Mouse (Mus musculus) lung, embryonic 15.5 days (tissue): ENCODE measurements around the gene Guca2b. TPM values are rescaled to one million over a fixed set of nuclear protein-coding genes. Genes with fewer than 3 reads are reported as not detected.

Source experiments
- ATAC-seq: fragments of 200-750 bp; cut with Nextera tagmentation; 2 replicates; pipeline ENCODE4 v1.8.0; 2017; ENCODE audit warnings: moderate number of reproducible peaks, borderline replicate concordance; ENCODE audit not compliant: low FRiP score, low TSS enrichment; ENCODE audit errors: extremely low read depth
- H3K27ac ChIP-seq: fragments of 300-500 bp; sonication (generic); 2 replicates; pipeline ENCODE4 v1.5.1; 2015; ENCODE audit warnings: moderate library complexity, mild to moderate bottlenecking, inconsistent platforms
- H3K27me3 ChIP-seq: fragments of 300-500 bp; sonication (generic); 2 replicates; pipeline ENCODE4 v1.6.1; 2015; ENCODE audit warnings: inconsistent platforms
- H3K36me3 ChIP-seq: fragments of 300-500 bp; sonication (generic); 2 replicates; pipeline ENCODE4 v1.6.1; 2015; ENCODE audit warnings: inconsistent platforms
- H3K4me1 ChIP-seq: fragments of 300-500 bp; sonication (generic); 2 replicates; pipeline ENCODE4 v1.6.1; 2015; ENCODE audit warnings: inconsistent platforms
- H3K4me2 ChIP-seq: fragments of 300-500 bp; sonication (generic); 2 replicates; pipeline ENCODE4 v1.6.1; 2015; ENCODE audit warnings: inconsistent platforms, mild to moderate bottlenecking, moderate library complexity
- H3K4me3 ChIP-seq: fragments of 300-500 bp; sonication (generic); 2 replicates; pipeline ENCODE4 v1.5.1; 2015; ENCODE audit warnings: mild to moderate bottlenecking, inconsistent platforms
- H3K9ac ChIP-seq: fragments of 300-500 bp; sonication (generic); 2 replicates; pipeline ENCODE4 v1.6.1; 2015; ENCODE audit warnings: inconsistent platforms
- H3K9me3 ChIP-seq: fragments of 300-500 bp; sonication (generic); 2 replicates; pipeline ENCODE4 v1.6.1; 2016; ENCODE audit warnings: inconsistent platforms
- WGBS: fragments of 180-500 bp; shearing (Covaris S2); methylation state at CpG from one replicate; pipeline ENCODE4 v1.1.7; 2015; 5-methylcytosine and 5-hydroxymethylcytosine counted together
- polyA plus RNA-seq: library from polyadenylated mRNA; unstranded; fragments of >200 nt; fragmentation: Nextera tagmentation; extraction: Ambion mirVana; gene quantifications from 2 replicates; pipeline ENCODE4 v1.2.1, GENCODE M21; 2015

The Guca2b gene
- polyA plus RNA-seq, 1 experiment from 2014 or later = not detected

DNA sequence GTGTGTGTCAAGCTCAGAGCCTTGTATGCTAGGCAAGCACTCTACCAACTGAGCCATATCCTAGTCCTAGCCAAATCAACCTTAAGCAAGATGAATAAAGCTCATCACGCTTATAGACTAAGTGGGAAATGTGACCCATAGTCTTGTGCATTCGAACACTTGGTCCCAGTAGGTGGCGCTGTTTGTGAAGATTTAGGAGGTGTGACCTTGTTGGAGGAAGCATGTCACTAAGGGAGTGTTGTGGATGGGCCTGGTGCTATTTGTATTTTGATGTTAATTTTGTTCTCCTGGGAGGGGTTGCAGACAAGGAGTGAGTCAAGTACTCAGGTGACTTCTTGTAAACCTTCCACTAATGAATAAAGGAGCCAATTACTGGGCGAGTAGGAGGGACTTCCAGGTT lies 16.1 kb downstream of the Guca2b start:
- Histone ChIP-seq H3K27me3 (no peaks in the 10 kb centered on the region), H3K36me3 (no peaks in the 10 kb centered on the region), H3K4me3 (no peak overlapping the region), H3K27ac (no peak overlapping the region), H3K9me3 (no peaks in the 10 kb centered on the region), H3K4me2 (no peak overlapping the region), H3K9ac (no peak overlapping the region), H3K4me1 (no peaks in the 10 kb centered on the region)
- no peak for ATAC-seq
- WGBS = 81% methylated on average over 4 of the region's 4 CpGs

DNA sequence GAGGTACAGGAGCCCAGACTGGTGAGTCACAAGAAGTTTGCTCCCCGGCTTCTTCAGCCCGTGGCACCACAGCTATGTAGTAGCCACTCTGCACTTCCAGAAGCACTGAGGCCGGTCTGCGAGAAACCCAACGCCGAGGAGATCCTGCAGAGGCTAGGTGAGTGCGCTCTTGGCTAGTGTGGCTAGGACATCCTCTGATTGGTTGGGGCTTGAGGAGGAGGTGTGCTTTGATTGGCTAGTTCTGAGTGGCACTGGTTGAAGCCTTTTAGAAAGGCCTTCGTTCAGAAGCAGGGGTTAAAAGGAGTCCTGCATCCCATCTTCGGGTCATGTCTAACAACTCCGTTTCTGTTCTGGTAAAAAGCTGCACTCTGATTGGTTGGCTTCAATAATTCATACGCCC lies 20.1 kb downstream of the Guca2b start:
- WGBS = 52% methylated on average over 11 of the region's 11 CpGs
- no peaks in the 10 kb centered on the region for H3K36me3 ChIP-seq

DNA sequence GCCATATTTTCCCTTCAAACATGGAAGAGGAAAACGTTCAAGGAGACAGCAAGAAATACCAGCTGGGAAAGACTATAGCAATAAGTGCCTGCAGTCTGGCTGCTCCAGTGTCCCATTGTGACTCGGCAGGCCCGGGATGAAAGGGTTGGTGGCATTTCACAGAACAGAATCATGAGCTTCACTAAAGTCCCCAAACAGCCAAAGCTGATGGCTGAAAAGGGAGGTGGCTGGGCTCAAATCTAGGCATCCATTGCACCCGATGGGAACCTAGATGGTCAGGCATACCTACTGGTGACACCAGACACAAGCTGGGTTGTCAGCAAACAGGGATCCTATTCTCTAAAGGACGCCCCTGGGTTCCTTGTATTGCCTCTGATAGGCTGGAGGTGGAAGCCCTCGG lies 20.8 kb downstream of the Guca2b start:
- ATAC-seq = no peak
- 61% methylated on average over 6 of the region's 6 CpGs for WGBS
- no peaks in the 10 kb centered on the region for H3K36me3 ChIP-seq
- 0 out of 2 replicates have a peak overlapping the region, but pooled peaks have one; percentile 15 for H3K27ac ChIP-seq
- no peak overlapping the region for H3K4me3 ChIP-seq
- H3K4me2 ChIP-seq = no peak overlapping the region
- H3K9me3 ChIP-seq = no peaks in the 10 kb centered on the region
- H3K4me1 ChIP-seq = peaks cover 15% of the 10 kb centered on the region
- no peaks in the 10 kb centered on the region for H3K27me3 ChIP-seq
- no peak overlapping the region for H3K9ac ChIP-seq

More for the DNA sequence above, 20.1 kb downstream of the Guca2b start:
- no peak overlapping the region for H3K27ac ChIP-seq
- H3K4me1 ChIP-seq = peaks cover 8% of the 10 kb centered on the region
- H3K9me3 ChIP-seq = no peaks in the 10 kb centered on the region
- H3K4me3 ChIP-seq = no peak overlapping the region
- no peak overlapping the region for H3K9ac ChIP-seq
- no peak for ATAC-seq
- H3K27me3 ChIP-seq = no peaks in the 10 kb centered on the region
- no peak overlapping the region for H3K4me2 ChIP-seq

DNA sequence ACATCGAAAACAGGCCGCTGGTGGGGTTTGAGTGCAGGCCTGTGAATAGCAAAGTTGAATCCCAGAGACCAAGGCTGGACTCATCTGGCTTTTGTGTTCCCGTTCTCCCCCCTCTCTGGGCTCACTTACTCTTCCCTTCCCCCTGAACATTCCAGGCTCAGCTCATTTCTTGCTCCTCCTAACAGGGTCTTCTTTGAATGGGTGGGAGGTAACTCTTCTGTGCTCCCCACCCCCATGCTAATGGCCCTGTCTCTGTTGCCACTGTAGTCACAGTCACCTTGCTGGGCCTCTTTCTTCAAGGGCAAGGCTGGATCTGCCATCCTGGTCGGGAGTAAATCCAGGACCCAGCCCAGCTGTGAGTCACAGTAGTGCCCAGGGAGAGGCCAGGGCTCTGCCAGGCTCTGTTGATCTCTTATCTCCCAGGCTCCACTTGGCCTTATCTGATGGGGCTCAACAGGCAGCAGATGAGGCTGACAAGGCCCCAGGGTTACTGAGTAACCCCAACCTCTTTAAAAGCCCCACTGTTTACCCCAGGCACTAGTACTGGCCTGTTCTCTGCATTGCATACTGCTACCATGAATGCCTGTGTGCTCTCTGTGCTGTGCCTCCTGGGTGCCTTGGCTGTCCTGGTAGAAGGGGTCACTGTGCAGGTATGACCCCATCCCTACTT lies 21.4 kb downstream of the Guca2b start, which contains the start of gene Guca2a:
Gene Guca2a (plus strand): TSS at position 529 of the 670 bp plus-strand sequence.
- Histone ChIP-seq H3K4me1 (peaks cover 21% of the 10 kb centered on the region), H3K4me2 (no peak within 1 kb of the TSS), H3K36me3 (no peaks in the 10 kb centered on the region), H3K9ac (no peak within 1 kb of the TSS), H3K27ac (0 out of 2 replicates have a peak within 1 kb of the TSS, but pooled peaks have one; percentile 15), H3K27me3 (no peaks in the 10 kb centered on the region), H3K9me3 (no peaks in the 10 kb centered on the region), H3K4me3 (no peak within 1 kb of the TSS)
- ATAC-seq = peak; percentile 33; the same call in 1 of the 2 replicates
- 45% methylated on average over 4 of the region's 4 CpGs for WGBS

DNA sequence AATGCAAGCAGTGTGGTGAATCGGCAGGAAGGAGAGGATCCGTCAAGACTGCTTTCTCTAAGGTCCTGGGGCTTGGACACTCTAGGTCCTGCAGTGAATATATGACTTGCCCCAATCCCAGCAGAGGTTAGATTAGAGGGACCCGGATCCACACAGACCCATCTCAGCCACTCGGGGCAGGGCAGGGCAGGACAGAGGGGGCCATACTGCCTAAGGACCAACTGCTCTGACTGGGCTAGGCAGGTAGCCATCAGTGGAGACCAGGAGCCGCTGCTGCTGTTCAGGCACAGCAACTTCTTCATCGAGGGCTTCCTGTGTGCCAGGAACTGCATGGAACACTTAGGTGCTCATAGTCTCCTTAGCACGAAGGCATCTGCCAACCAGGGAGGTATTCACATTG lies 22.0 kb downstream of the Guca2b start:
- no peak overlapping the region for H3K27ac ChIP-seq
- H3K4me2 ChIP-seq = no peak overlapping the region
- peaks cover 26% of the 10 kb centered on the region for H3K4me1 ChIP-seq
- 63% methylated on average over 7 of the region's 7 CpGs for WGBS
- no peaks in the 10 kb centered on the region for H3K9me3 ChIP-seq
- H3K36me3 ChIP-seq = no peaks in the 10 kb centered on the region
- H3K27me3 ChIP-seq = no peaks in the 10 kb centered on the region
- H3K4me3 ChIP-seq = no peak overlapping the region
- no peak overlapping the region for H3K9ac ChIP-seq
- no peak for ATAC-seq

DNA sequence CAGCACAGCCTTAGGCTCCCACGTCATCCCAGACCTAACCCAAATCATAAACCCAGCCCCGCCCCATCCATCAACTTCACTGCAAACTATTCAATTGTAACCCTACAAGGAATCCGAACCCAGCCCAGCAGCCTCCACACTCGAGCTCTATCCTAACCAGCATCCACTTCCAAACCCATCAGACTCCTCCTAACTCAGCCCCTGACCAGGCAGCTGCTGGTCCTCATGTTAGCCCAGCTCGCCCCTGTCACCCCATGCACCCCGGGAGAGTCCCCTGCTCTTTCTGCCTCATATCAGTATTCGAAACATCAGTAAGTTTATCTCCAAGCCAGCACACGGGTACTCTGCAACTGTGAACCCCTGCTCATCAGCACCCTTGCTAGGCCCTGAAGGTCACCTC lies 23.1 kb downstream of the Guca2b start:
- no peak for ATAC-seq
- no peaks in the 10 kb centered on the region for H3K36me3 ChIP-seq
- H3K27ac ChIP-seq = no peak overlapping the region
- H3K27me3 ChIP-seq = no peaks in the 10 kb centered on the region
- no peaks in the 10 kb centered on the region for H3K9me3 ChIP-seq
- no peak overlapping the region for H3K4me2 ChIP-seq
- H3K4me1 ChIP-seq = peaks cover 33% of the 10 kb centered on the region
- no peak overlapping the region for H3K9ac ChIP-seq
- H3K4me3 ChIP-seq = no peak overlapping the region
- 73% methylated on average over 8 of the region's 8 CpGs for WGBS

DNA sequence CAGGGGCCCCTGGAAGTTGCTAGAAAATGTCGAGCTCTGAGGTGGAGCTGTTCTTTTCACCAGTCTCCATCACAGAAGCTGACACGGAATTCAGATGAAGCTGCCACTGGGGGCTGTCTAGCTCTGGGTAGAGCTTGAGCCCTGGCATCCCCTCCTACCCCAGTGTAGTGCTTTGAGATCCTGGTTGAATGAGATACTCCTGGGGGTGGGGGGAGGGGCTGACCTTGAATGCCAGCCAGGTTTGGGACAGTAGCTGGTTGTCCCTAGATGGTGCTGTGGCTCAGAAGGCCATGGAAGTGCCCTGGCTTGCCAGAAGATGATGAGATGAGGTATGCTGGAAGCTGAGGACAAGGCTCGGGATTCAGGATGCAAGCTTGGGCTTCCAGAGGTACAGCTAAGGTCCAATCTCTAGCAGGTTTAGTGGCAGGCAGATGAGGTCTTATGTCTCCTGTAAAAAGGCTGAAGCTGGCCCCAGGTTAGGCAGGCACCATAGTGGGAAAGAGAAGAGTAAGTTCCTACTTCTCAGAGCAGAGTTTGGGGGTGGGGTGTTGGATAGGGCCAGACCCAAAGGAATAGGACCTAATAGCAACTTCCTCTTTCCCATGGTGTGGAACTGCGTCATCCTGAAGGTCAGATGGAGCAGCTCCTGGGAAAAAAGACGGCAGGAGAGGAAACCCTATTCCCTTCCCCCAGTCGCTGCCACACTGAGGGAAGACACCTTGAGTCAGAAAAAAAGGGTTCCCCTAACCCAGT lies 23.7 kb downstream of the Guca2b start:
- H3K4me1 ChIP-seq = peaks cover 33% of the 10 kb centered on the region
- no peak overlapping the region for H3K4me3 ChIP-seq
- no peak overlapping the region for H3K27ac ChIP-seq
- peaks cover 2% of the 10 kb centered on the region for H3K36me3 ChIP-seq
- H3K27me3 ChIP-seq = no peaks in the 10 kb centered on the region
- no peak for ATAC-seq
- H3K9ac ChIP-seq = no peak overlapping the region
- H3K4me2 ChIP-seq = no peak overlapping the region
- H3K9me3 ChIP-seq = no peaks in the 10 kb centered on the region
- whole genome bisulfite sequencing = 51% methylated on average over 6 of the region's 6 CpGs

DNA sequence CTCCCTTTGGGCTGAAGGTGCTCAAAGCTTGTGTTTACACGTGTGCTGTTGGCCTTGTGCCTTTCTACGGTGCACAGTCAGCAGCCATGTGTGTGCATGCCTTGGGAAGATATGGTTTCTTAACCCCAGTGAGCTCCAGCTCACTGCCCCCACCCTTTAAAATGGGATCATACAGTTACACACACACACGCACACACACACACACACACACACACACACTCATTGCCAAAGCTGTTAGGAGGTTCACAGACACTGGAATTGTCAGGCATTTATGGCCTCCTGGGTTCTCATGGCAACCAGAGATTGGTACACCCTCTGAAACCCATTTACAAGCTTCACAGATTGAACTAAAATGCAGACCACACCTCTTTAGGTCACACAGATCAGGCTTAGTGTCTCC lies 24.8 kb downstream of the Guca2b start:
- Histone ChIP-seq H3K36me3 (peaks cover 12% of the 10 kb centered on the region), H3K9ac (no peak overlapping the region), H3K4me1 (peaks cover 33% of the 10 kb centered on the region), H3K4me3 (no peak overlapping the region), H3K27ac (no peak overlapping the region), H3K9me3 (no peaks in the 10 kb centered on the region), H3K27me3 (no peaks in the 10 kb centered on the region), H3K4me2 (no peak overlapping the region)
- no peak for ATAC-seq
- 78% methylated on average over 3 of the region's 3 CpGs for WGBS

DNA sequence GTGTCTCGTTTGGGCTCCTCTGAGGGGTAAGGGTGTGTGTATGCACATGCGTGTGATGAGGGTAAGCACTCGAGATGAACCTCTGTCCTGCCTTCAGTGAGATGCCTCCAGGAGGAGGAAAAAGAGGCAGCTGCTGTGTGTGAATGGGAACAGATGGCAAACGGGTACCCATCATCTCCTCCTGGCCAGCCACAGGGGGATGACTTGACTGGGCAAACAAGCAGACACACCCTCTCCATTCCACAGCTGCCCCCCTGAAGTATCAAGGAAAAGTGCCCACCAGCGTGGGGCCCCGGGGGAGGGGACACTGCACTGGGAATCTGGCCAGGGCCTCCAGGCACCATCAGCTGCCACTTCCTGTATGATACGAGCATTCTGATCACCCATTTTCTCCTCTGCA lies 25.4 kb downstream of the Guca2b start:
- H3K9ac ChIP-seq = no peak overlapping the region
- H3K9me3 ChIP-seq = no peaks in the 10 kb centered on the region
- H3K36me3 ChIP-seq = peaks cover 13% of the 10 kb centered on the region
- peaks cover 33% of the 10 kb centered on the region for H3K4me1 ChIP-seq
- H3K27me3 ChIP-seq = no peaks in the 10 kb centered on the region
- no peak overlapping the region for H3K4me3 ChIP-seq
- 39% methylated on average over 7 of the region's 7 CpGs for WGBS
- no peak for ATAC-seq
- H3K4me2 ChIP-seq = no peak overlapping the region
- 0 out of 2 replicates have a peak overlapping the region, but pooled peaks have one; percentile 15 for H3K27ac ChIP-seq

DNA sequence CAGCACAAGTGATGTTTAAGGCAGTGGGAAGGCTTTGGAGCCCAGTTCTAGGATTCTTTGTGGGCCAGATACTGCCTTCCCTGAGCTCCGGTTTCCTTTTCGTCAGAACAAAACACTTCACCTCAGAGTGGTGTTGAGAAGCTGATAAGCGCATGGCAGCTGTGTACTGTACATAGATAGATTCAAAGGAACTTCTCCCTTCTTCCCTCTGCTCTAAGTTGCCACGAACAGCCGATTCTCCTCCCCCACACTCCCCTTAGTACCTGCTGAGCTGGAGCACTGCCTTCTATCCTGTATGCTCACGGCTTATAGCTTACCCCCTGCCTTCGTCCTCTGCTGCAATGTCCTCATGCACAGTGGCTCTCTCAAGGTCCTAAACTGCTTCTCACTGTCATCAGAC lies 26.0 kb downstream of the Guca2b start:
- 50% methylated on average over 7 of the region's 7 CpGs for WGBS
- no peak overlapping the region for H3K4me2 ChIP-seq

DNA sequence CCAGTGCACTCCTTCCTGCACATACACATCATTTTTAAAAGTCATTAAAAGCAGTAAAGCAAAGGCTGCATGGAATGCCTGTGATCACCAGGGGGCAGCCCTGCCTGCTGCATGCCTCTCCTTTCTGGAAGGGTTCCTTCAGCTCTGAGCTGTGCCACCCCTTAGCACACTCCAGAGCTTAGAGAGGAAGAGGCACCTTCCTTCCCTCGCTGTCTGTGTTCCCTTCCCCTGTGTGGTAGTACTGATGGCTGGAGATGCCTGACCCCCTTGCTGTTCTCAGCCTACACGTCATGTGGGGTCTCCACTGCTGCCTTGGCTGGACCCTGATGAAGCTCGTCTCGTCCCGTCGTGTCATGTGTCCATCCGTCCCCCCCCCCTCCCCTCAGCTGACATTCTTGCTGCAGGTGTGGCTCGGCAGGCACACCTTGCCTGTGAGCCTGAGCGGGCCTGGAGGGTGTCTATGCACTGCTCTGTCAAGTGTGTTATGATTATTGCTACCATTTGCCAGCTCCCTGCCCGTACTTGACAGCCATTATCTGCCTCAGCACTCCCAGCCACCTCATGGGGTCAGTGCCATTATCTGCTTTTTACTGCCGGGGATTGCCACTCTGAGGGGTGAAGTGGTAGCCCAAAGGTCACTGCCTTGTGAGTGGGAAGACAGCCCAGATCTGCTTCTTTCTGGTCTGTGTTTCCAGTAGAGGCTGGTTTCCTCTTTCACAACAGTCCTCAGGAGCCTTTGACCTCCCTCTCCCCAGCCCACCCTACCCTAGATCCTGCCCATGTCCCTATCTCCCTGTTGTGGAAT lies 27.4 kb downstream of the Guca2b start:
- Histone ChIP-seq H3K27ac (peak overlapping the region; percentile 29; the same call in 1 of the 2 replicates), H3K9ac (no peak overlapping the region), H3K4me1 (peaks cover 29% of the 10 kb centered on the region)

More for the DNA sequence above, 26.0 kb downstream of the Guca2b start:
- Histone ChIP-seq H3K9ac (no peak overlapping the region), H3K27ac (no peak overlapping the region), H3K4me1 (peaks cover 33% of the 10 kb centered on the region), H3K36me3 (peaks cover 13% of the 10 kb centered on the region), H3K4me3 (no peak overlapping the region), H3K27me3 (no peaks in the 10 kb centered on the region), H3K9me3 (no peaks in the 10 kb centered on the region)
- ATAC-seq = no peak

More for the DNA sequence above, 27.4 kb downstream of the Guca2b start:
- Histone ChIP-seq H3K36me3 (peaks cover 20% of the 10 kb centered on the region), H3K4me2 (peak overlapping the region; percentile 18; the same call in 1 of the 2 replicates), H3K27me3 (no peaks in the 10 kb centered on the region), H3K4me3 (no peak overlapping the region), H3K9me3 (no peaks in the 10 kb centered on the region)
- WGBS = 28% methylated on average over 11 of the region's 11 CpGs
- peak; percentile 57; the same call in 1 of the 2 replicates for ATAC-seq
